Mouse (Mus musculus) inflammation-experienced regulatory T-cells, adult 6 months (primary cell): Measurements from ENCODE around the gene Nes. TPM values are rescaled to one million over a fixed set of nuclear protein-coding genes. Genes with fewer than 3 reads are reported as not detected.

ENCODE experiments used
- ATAC-seq: one replicate; pipeline ENCODE4 v1.8.0; 2017
- polyA plus RNA-seq, 3 experiments: library from polyadenylated mRNA; unstranded; fragments of 100-300 nt; shearing (Covaris generic); gene quantifications; one replicate each; pipeline ENCODE4 v1.2.1; 2017

Nes gene
- not detected for polyA plus RNA-seq

- ATAC-seq = peak; percentile 17
Measured at GRCm38 (mm10) chr3:87970939-87971488, at the start of gene Nes. TSS of gene Nes (plus strand) at chr3:87971078.

- ATAC-seq = no peak
Measured at GRCm38 (mm10) chr3:87924996-87925395, 45.9 kb upstream of the Nes start.

GRCm38 (mm10) chr3:87927452-87927851 is 43.4 kb upstream of the Nes start:
- ATAC-seq = no peak

GRCm38 (mm10) chr3:87929341-87930077 is 41.4 kb upstream of the Nes start:
- ATAC-seq = peak; percentile 46

- peak; percentile 90 for ATAC-seq
Measured at GRCm38 (mm10) chr3:87930078-87930795, 40.6 kb upstream of the Nes start, which contains the start of the genes Isg20l2 and Rrnad1. TSS of gene Isg20l2 (plus strand) at chr3:87930314. TSS of gene Rrnad1 (minus strand) at chr3:87930717.

GRCm38 (mm10) chr3:87934026-87934425 is 36.9 kb upstream of the Nes start:
- no peak for ATAC-seq

GRCm38 (mm10) chr3:87934501-87934900 is 36.4 kb upstream of the Nes start:
- no peak for ATAC-seq

GRCm38 (mm10) chr3:87935201-87935600 is 35.7 kb upstream of the Nes start:
- ATAC-seq = no peak

- no peak for ATAC-seq
Measured at GRCm38 (mm10) chr3:87935776-87936175, 35.1 kb upstream of the Nes start.

- no peak for ATAC-seq
Measured at GRCm38 (mm10) chr3:87940611-87941010, 30.3 kb upstream of the Nes start.

GRCm38 (mm10) chr3:87942471-87942870 is 28.4 kb upstream of the Nes start:
- ATAC-seq = no peak

GRCm38 (mm10) chr3:87943586-87943985 is 27.3 kb upstream of the Nes start:
- ATAC-seq = no peak

GRCm38 (mm10) chr3:87944838-87945600 is 25.9 kb upstream of the Nes start:
- ATAC-seq = no peak

GRCm38 (mm10) chr3:87945781-87946540 is 24.9 kb upstream of the Nes start:
- ATAC-seq = no peak

GRCm38 (mm10) chr3:87946541-87946860 is 24.4 kb upstream of the Nes start:
- ATAC-seq = no peak

- ATAC-seq = peak; percentile 41
Measured at GRCm38 (mm10) chr3:87947056-87947810, 23.6 kb upstream of the Nes start.

GRCm38 (mm10) chr3:87947811-87948199 is 23.1 kb upstream of the Nes start:
- ATAC-seq = no peak

- ATAC-seq = no peak
Measured at GRCm38 (mm10) chr3:87948378-87949265, 22.3 kb upstream of the Nes start, which contains the start of gene Crabp2. TSS of gene Crabp2 (plus strand) at chr3:87948666.

- ATAC-seq = no peak
Measured at GRCm38 (mm10) chr3:87949266-87949954, 21.5 kb upstream of the Nes start.
